Mouse (Mus musculus): ENCODE measurements around the gene Zic1.

- TF ChIP-seq POLR2A (IDR thresholded peaks at IDR 0.05; ENCODE audit: borderline replicate concordance, extremely low read depth, low read depth, low read length) (no peak), CTCF (IDR thresholded peaks at IDR 0.05; ENCODE audit: insufficient read depth, low read length) (no peak)
These were observed 16.9 kb downstream of the Zic1 start for GRCm38 (mm10) chr9:91348746-91349145.
